Mouse (Mus musculus) embryo, embryonic 9.5 days (tissue): Measurements from ENCODE around the gene Khdc3.
"Not testable (repeated sequence)": the region's sequence is repeated elsewhere in the genome, so short reads cannot be mapped to it uniquely, and the experiment has no call there.

Source experiments
- DNase-seq: peaks from one replicate; pipeline ENCODE4 v3.0.0-alpha.2; 2017; ENCODE audit errors: extremely low spot score

The Khdc3 gene

GRCm38 (mm10) chr9:73101536-73101935 lies at the start of gene Khdc3:
Khdc3 (plus strand) TSS chr9:73101836.
- DNase-seq = no peak

- no peak for DNase-seq
These were observed 46.2 kb upstream of the Khdc3 start for GRCm38 (mm10) chr9:73055441-73055911.

DNA sequence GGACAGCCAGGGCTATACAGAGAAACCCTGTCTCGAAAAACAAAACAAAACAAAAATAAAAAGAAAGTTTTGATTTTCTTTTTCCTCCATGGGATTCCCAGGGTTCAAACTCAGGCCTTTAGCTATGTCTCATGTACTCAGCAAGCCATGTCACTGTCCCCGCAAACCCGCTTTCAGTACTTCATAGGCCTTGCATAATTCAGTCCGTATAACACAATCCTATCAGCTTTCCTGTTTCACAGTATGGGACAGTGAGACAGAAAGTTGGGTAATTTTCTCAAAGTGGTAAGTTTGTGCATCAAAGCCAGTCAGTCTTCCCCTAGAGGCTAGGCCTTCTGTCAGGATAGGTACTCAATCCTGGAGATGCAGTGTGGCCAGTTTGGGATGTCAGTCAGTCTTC lies 42.4 kb upstream of the Khdc3 start:
- DNase-seq = no peak

GRCm38 (mm10) chr9:73063621-73064290 lies 37.9 kb upstream of the Khdc3 start:
- peak; percentile 30 for DNase-seq

- DNase-seq = peak; percentile 37
These were observed 34.5 kb upstream of the Khdc3 start for GRCm38 (mm10) chr9:73067086-73067485.

GRCm38 (mm10) chr9:73068230-73068679 lies 33.4 kb upstream of the Khdc3 start:
- no peak for DNase-seq

DNA sequence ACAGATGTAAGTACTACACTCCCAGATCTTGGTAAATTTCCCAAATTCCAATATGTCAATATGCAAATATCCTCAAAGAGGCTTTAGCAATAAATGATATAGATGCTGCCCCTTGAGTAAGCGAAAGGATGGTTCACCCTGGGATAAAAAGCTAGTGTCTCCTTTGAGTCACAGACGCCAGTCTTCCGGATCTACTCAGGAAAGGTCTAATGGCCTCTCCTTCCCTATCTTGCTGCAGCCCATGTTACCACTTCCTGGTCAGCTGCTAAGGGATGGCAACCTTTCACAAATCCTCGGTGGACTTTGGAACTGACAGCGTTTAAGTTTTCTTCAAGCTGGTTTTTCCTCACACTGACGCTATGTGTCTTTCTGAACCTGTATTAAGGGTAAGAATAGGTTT lies 32.9 kb upstream of the Khdc3 start:
- DNase-seq = no peak

DNA sequence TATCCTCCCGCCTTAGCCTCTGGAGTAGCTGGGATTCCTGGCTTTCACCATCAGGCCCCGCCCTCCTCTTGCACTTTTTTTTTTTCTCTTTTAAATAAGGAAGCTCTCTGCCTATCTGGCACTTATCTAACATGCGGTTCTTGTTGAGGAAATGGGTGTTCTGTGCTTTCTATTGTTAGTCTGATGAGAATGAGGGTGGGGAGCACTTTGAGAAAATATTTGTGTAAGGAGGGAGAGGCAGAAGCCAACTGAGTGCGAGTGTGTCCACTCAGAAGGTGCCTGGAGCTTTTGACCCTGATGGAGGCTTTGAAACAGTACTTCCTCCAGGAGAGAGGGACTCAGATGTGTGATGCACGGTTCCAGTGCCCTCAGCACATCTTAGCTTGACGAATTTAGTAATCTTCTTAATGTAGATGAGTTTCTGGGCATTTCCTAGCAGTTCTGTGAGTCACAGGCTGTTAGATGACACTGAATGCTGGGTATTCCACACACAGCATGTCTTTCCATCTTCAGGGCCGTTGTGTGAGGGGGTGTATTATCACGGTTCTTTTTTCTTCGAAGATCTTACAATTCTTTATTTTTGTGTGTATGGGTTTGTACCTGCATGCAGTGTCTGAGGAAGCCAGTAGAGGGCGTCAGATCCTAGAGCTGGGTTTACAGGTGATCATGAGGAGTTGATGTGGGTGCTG lies 30.5 kb upstream of the Khdc3 start:
- DNase-seq = no peak

DNA sequence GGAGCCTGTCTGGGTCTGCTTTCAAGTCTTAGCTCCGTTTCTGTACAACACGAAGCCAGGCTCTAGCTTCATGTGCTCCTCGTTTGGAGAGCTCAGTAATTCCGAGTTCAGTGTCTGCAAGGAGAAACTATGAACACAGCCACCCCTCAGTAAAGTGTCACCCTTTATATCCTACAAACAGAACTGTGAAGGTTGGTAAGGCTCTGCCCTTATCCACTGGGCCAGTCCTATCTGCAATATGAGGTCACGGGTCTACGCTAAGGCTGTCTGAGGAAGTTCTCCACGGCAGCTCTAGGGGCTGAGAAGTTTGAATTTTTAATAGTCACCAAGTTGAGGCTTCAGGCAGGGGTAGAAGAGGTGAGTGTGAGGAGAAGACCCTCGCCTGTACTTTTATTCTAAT lies 29.2 kb upstream of the Khdc3 start:
- DNase-seq = no peak

DNA sequence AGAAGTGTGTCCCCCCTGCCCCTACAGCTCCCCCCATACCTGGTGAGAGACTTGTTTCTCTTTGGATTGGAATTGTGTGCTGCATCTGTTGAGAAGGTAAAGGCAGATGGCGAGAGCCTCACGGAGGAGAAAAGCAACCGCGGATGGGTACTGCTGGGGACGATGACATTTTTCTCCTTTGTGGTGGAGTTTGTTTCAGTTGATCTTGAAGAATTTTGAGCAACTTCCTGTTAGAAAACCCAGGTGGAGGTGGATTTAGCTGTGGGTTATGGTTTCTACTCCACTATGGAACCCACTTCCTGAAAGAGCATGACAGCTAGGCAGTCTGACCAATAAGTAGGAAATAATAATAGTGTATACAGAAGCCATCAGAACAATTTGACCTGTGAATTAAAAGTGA lies 28.5 kb upstream of the Khdc3 start:
- no peak for DNase-seq

DNA sequence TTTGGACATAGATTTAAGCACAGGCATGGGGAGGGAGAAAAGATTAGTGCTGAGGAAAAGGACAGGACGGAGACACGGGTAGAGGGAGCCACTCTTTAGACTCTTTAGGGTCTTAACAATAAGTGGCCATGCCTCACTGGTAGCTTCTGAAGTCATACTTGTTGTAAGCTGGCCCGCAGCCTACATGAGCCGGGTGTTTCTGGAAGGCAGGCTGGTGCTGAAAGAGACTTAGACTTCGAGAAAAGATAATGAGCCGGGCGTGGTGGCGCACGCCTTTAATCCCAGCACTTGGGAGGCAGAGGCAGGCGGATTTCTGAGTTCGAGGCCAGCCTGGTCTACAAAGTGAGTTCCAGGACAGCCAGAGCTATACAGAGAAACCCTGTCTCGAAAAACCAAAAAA lies 22.3 kb upstream of the Khdc3 start:
- not testable (repeated sequence) for DNase-seq

GRCm38 (mm10) chr9:73079801-73080325 lies 21.8 kb upstream of the Khdc3 start:
- no peak for DNase-seq

GRCm38 (mm10) chr9:73082291-73083000 lies 19.2 kb upstream of the Khdc3 start:
- DNase-seq = no peak

- DNase-seq = no peak
These were observed 17.7 kb upstream of the Khdc3 start for GRCm38 (mm10) chr9:73083956-73084355.

GRCm38 (mm10) chr9:73085845-73086244 lies 15.8 kb upstream of the Khdc3 start:
- no peak for DNase-seq

DNA sequence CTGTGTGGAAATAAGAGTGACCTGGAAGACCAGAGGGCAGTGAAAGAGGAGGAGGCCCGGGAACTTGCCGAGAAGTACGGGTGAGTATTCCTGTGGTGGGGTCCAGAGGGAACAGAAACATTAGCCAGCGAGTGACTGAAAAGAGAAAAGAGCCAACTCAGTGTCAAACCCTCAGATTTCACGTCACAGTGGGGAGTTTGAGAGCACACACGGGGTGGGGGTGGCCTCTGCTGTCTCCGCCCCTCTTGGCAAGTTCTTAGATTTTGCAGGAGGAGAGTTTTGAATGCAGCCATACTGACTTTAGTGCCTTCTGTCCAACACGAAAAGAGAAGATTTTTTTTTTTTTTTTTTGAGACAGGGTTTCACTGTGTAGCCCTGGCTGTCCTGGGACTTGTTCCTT lies 14.5 kb upstream of the Khdc3 start:
- DNase-seq = no peak

- no peak for DNase-seq
These were observed 14.1 kb upstream of the Khdc3 start for GRCm38 (mm10) chr9:73087581-73087980.

GRCm38 (mm10) chr9:73089222-73089920 lies 12.3 kb upstream of the Khdc3 start:
- DNase-seq = no peak

GRCm38 (mm10) chr9:73090121-73090520 lies 11.5 kb upstream of the Khdc3 start:
- no peak for DNase-seq

GRCm38 (mm10) chr9:73091747-73092146 lies 9.9 kb upstream of the Khdc3 start:
- DNase-seq = peak; percentile 59

- no peak for DNase-seq
These were observed 7.1 kb upstream of the Khdc3 start for GRCm38 (mm10) chr9:73094580-73094979.

DNA sequence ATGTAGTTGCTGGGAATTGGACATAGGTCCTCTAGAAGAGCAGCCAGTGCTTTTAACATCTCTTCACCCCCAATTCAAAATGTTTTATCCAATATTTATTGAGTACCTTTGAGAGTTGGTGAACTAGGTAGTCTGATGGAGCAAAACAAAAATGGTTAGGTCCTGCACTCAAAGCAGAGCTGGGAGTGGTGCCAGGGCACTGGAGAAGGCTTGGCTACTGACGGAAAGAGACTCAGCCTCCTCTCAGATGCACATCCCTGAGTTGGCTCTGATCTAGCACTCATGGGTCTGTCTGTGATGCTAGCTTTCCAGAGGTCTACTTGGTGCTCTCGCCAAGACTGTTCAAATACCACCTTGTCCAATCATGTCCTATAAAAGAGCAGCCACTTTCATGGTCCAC lies 3.7 kb upstream of the Khdc3 start:
- no peak for DNase-seq
